Mouse (Mus musculus) megakaryocyte progenitor cell, adult 5-6 weeks (primary cell): ENCODE measurements around the gene Wbp1. TPM values are rescaled to one million over a fixed set of nuclear protein-coding genes. Genes with fewer than 3 reads are reported as not detected.

ENCODE experiments used
- ATAC-seq: replicated peaks from 2 replicates; pipeline ENCODE4 v1.8.0; 2016; ENCODE audit warnings: mild to moderate bottlenecking, moderate TSS enrichment, inconsistent platforms; ENCODE audit not compliant: poor library complexity
- total RNA-seq, 2 experiments: library from RNA; stranded (forward) in 1 of 2; stranded (reverse) in 1 of 2; fragments of 157-497, 149-512 nt in 1 of 2; fragments of 200-1000 nt in 1 of 2; gene quantifications; 2 replicates each; pipeline versions ENCODE4 v1.2.3 to v1.2.4; 2015 to 2017

Wbp1 gene
- total RNA-seq, 2 experiments from 2014 or later: 27.8 to 85.0 TPM

- no peak for ATAC-seq
Measured at GRCm38 (mm10) chr6:83141636-83142035, 20.3 kb upstream of the Wbp1 start.

GRCm38 (mm10) chr6:83140044-83140443 is 18.7 kb upstream of the Wbp1 start:
- no peak for ATAC-seq

GRCm38 (mm10) chr6:83138056-83138455 is 16.7 kb upstream of the Wbp1 start:
- ATAC-seq: peak; percentile 43

- ATAC-seq: peak; percentile 40
Measured at GRCm38 (mm10) chr6:83137576-83137950, 16.2 kb upstream of the Wbp1 start.

- 0 out of 2 replicates have a peak, but pooled peaks have one; percentile 6 for ATAC-seq
Measured at GRCm38 (mm10) chr6:83136881-83137575, 15.7 kb upstream of the Wbp1 start.

- ATAC-seq: no peak
Measured at GRCm38 (mm10) chr6:83136291-83136880, 15.0 kb upstream of the Wbp1 start.

- no peak for ATAC-seq
Measured at GRCm38 (mm10) chr6:83135571-83136161, 14.3 kb upstream of the Wbp1 start.

- ATAC-seq: peak; percentile 33
Measured at GRCm38 (mm10) chr6:83134951-83135513, 13.7 kb upstream of the Wbp1 start, which contains the start of gene Rtkn. Gene Rtkn, plus strand, starts transcription at chr6:83135463.

GRCm38 (mm10) chr6:83134226-83134625 is 12.9 kb upstream of the Wbp1 start:
- no peak for ATAC-seq

GRCm38 (mm10) chr6:83132176-83132919 is 11.0 kb upstream of the Wbp1 start:
- no peak for ATAC-seq

GRCm38 (mm10) chr6:83131469-83132034 is 10.2 kb upstream of the Wbp1 start:
- ATAC-seq: peak; percentile 85

- no peak for ATAC-seq
Measured at GRCm38 (mm10) chr6:83127419-83127818, 6.1 kb upstream of the Wbp1 start.

- no peak for ATAC-seq
Measured at GRCm38 (mm10) chr6:83125331-83125730, 4.0 kb upstream of the Wbp1 start, which contains the start of gene Ino80b. Gene Ino80b, minus strand, starts transcription at chr6:83125431.

- peak; percentile 56 for ATAC-seq
Measured at GRCm38 (mm10) chr6:83124851-83125312, 3.5 kb upstream of the Wbp1 start.

- no peak for ATAC-seq
Measured at GRCm38 (mm10) chr6:83122961-83123360, 1.6 kb upstream of the Wbp1 start.

- peak; percentile 7; the same call in 1 of the 2 replicates for ATAC-seq
Measured at GRCm38 (mm10) chr6:83121863-83122710, 728 bp upstream of the Wbp1 start.

- no peak for ATAC-seq
Measured at GRCm38 (mm10) chr6:83119734-83120051, 1.7 kb downstream of the Wbp1 start.

GRCm38 (mm10) chr6:83118825-83119733 is 2.3 kb downstream of the Wbp1 start:
- 0 out of 2 replicates have a peak, but pooled peaks have one; percentile 4 for ATAC-seq

- ATAC-seq: no peak
Measured at GRCm38 (mm10) chr6:83118369-83118768, 3.0 kb downstream of the Wbp1 start.
